Mouse (Mus musculus): ENCODE results near the gene Ddx39. TPM values are rescaled to one million over a fixed set of nuclear protein-coding genes. Genes with fewer than 3 reads are reported as not detected.
A peak's percentile ranks its signal among the peaks of the same experiment; 100 is the strongest.

Ddx39 gene
- polyA plus RNA-seq, 1 experiment from 2014 or later = 110 TPM

DNA sequence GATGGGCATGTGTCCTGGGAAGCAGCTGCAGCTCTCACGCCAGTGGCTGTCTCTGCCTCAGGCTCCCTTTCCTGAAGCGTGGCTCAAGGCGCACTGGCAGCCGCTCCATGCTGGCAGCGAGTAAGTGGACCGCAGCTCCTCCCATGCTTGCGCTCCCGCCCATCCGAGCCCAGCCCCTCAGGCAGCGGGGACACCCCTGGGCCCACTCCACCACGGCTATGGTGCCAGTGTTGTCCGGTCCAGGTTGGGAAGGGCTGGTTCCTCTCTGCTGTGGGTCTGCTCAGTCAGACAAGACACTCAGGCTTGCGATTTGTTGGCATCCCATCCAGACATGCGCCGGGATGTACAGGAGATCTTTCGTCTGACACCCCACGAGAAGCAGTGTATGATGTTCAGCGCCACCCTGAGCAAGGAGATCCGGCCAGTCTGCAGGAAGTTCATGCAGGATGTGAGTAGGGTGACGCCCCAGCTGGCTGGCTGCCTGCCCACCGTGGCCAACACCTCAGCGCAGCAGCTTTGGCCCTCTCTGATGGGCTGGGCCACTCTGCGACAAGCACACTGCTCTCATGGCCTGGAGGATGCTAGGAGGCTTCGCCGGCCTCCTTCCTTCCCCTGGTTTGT lies 6.5 kb downstream of the Ddx39 start:
- no peak for TF ChIP-seq CTCF (IDR thresholded peaks at IDR 0.05; ENCODE audit: low read depth)
- H3K9ac ChIP-seq (ENCODE audit: low read depth, low read length) = no peak overlapping the region
- H3K4me3 ChIP-seq (replicated peaks; ENCODE audit: low read depth, low read length) = no peak overlapping the region
- H3K4me1 ChIP-seq (replicated peaks; ENCODE audit: insufficient read depth, low read length) = 0 out of 2 replicates have a peak, but pooled peaks cover 2% of the 10 kb centered on the region
- H3K4me2 ChIP-seq (ENCODE audit: low read length) = no peak overlapping the region
- peak; percentile 45 for DNase-seq (ENCODE audit: low spot score)
- no peak for ATAC-seq (replicated peaks; ENCODE audit: low FRiP score, low read depth)
- peaks cover 66% of the 10 kb centered on the region for H3K36me3 ChIP-seq (ENCODE audit: insufficient read depth, low read length)
- H3K27me3 ChIP-seq (ENCODE audit: insufficient read depth, low read length) = no peaks in the 10 kb centered on the region
- no peak overlapping the region for H3K27ac ChIP-seq
- 83% methylated on average over 25 of the region's 25 CpGs for whole genome bisulfite sequencing
- H3K9me3 ChIP-seq (replicated peaks; ENCODE audit: low read length) = no peaks in the 10 kb centered on the region

DNA sequence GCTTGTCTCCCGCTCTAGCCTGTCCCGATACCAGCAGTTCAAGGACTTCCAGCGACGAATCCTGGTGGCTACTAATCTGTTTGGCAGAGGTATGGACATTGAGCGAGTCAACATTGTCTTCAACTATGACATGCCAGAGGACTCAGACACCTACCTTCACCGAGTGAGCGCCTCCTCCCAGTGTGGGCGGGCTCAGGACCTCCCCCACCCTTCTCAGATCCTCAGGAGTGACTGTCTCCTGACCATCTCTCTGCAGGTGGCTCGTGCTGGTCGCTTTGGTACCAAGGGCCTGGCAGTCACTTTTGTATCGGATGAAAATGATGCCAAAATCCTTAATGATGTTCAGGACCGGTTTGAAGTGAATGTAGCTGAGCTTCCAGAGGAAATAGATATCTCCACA lies 7.7 kb downstream of the Ddx39 start:
- H3K36me3 ChIP-seq (ENCODE audit: insufficient read depth, low read length) = peaks cover 66% of the 10 kb centered on the region
- ATAC-seq (replicated peaks; ENCODE audit: low FRiP score, low read depth) (no peak), DNase-seq (ENCODE audit: low spot score) (no peak)
- no peak overlapping the region for H3K9ac ChIP-seq (ENCODE audit: low read depth, low read length)
- no peak for TF ChIP-seq CTCF (IDR thresholded peaks at IDR 0.05; ENCODE audit: low read depth)
- WGBS = 87% methylated on average over 12 of the region's 12 CpGs
- H3K9me3 ChIP-seq (replicated peaks; ENCODE audit: low read length) = no peaks in the 10 kb centered on the region
- no peak overlapping the region for H3K4me2 ChIP-seq (ENCODE audit: low read length)
- H3K27ac ChIP-seq = no peak overlapping the region
- H3K4me3 ChIP-seq (replicated peaks; ENCODE audit: low read depth, low read length) = no peak overlapping the region
- no peaks in the 10 kb centered on the region for H3K4me1 ChIP-seq (replicated peaks; ENCODE audit: insufficient read depth, low read length)
- H3K27me3 ChIP-seq (ENCODE audit: insufficient read depth, low read length) = no peaks in the 10 kb centered on the region

DNA sequence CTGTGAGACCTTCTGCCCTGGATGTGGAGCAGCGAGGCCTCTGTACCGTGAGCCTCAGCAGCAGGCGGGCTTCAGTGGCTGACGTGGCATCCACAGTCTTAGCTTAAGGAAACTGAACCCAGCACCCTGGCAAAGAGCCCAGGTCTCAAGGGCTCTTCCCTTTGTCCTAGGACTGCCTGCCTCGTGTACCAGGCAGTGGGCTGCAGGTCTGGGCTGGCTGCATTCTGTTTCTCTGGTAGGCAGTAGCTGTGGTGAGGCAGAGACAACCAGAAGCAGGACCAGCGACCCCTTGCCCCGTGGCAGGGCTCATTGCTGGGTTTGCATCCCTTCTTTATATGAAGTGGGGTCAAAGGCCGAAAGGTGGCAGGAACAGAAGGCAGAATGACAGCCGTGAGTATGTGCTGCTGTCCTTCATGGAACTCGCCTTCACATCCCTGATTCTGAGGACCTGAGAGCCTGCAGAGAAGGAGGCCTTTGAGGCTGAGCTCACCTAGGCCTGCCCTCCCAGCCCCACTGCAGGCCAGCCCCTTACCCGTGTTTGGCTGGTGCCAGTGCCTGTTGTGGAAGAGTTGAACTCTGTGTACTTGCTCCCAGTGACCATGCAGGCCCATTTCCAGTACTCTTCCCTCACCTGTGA lies 8.6 kb downstream of the Ddx39 start:
- Histone ChIP-seq H3K4me2 (ENCODE audit: low read length) (no peak overlapping the region), H3K27me3 (ENCODE audit: insufficient read depth, low read length) (no peaks in the 10 kb centered on the region), H3K9ac (ENCODE audit: low read depth, low read length) (no peak overlapping the region), H3K4me1 (replicated peaks; ENCODE audit: insufficient read depth, low read length) (no peaks in the 10 kb centered on the region), H3K9me3 (replicated peaks; ENCODE audit: low read length) (no peaks in the 10 kb centered on the region), H3K4me3 (replicated peaks; ENCODE audit: low read depth, low read length) (no peak overlapping the region), H3K27ac (no peak overlapping the region), H3K36me3 (ENCODE audit: insufficient read depth, low read length) (peaks cover 70% of the 10 kb centered on the region)
- TF ChIP-seq CTCF (IDR thresholded peaks at IDR 0.05; ENCODE audit: low read depth) = no peak
- DNase-seq (ENCODE audit: low spot score) (no peak), ATAC-seq (replicated peaks; ENCODE audit: low FRiP score, low read depth) (no peak)
- 80% methylated on average over 11 of the region's 11 CpGs for WGBS

DNA sequence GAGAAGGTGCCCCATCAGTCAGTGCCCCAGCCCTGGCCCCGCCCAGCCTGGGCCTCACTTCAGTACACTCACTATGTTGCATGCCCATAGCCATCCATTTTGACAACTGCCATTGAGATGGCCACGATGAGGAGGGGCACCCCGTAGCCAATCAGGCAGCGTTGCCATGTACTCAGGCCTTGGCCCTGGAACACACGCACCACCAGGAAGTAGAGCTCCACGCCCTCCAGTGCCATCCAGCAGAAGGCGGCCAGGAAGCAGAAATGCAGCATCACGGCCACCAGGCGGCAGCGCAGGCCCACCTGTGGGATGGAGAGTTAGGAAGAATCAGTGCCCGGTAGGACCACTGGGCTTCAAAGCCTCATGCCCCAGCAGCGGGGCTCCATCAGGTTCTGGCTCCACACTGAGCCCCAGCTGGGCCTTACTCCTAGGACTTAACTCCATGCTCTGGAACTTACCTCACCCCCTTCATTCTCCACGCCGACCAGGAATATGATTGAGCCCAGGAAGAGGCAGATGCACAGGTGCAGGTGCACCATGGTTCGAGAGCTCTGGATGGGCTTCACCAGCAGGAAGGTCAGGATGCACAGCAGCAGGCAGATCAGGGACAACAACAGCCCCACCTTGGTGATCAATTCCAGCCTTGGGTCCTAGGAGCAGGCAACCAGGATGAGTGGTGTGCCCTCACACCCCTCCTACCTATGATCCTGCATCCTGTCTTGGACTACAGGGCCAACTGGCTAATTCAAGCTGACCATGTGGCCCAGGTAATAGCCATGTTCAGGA lies 9.9 kb downstream of the Ddx39 start:
- no peak overlapping the region for H3K27ac ChIP-seq
- H3K36me3 ChIP-seq (ENCODE audit: insufficient read depth, low read length) = peaks cover 74% of the 10 kb centered on the region
- H3K9me3 ChIP-seq (replicated peaks; ENCODE audit: low read length) = no peaks in the 10 kb centered on the region
- H3K9ac ChIP-seq (ENCODE audit: low read depth, low read length) = no peak overlapping the region
- H3K4me3 ChIP-seq (replicated peaks; ENCODE audit: low read depth, low read length) = no peak overlapping the region
- H3K4me2 ChIP-seq (ENCODE audit: low read length) = no peak overlapping the region
- no peaks in the 10 kb centered on the region for H3K4me1 ChIP-seq (replicated peaks; ENCODE audit: insufficient read depth, low read length)
- H3K27me3 ChIP-seq (ENCODE audit: insufficient read depth, low read length) = no peaks in the 10 kb centered on the region
- ATAC-seq (replicated peaks; ENCODE audit: low FRiP score, low read depth) (peak; percentile 75), DNase-seq (ENCODE audit: low spot score) (peak; percentile 89)
- TF ChIP-seq CTCF (IDR thresholded peaks at IDR 0.05; ENCODE audit: low read depth) = peak; percentile 97
- WGBS = 39% methylated on average over 15 of the region's 15 CpGs

DNA sequence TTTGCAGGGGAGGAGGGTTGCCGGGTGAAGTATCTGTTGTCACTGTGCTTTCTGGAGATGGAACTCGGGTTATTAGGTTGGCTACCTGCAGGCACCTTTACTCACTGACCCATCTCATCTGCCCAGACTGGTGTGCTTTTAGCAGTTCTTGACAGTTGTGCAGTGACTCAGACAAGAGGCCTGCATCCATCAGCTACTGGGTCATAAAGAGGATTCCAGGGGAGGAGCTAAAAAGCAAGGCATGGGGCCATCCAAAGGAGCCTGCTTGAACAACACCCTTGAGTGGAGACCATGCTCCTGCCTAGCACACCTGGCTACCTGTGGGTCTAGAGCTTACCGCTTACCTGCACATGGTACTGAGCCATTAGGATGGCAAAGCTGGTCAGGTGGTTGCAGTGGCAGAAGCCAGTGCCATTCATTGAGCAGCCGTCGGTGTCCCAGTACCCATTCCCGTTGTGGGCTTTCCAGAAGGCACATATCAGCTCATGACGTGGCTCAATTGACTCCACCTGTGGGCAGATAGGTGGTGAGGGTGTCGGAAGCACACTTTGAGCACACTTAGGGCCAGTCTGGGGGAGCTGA lies 10.6 kb downstream of the Ddx39 start:
- 92% methylated on average over 8 of the region's 8 CpGs for WGBS
- ATAC-seq (replicated peaks; ENCODE audit: low FRiP score, low read depth) = no peak
- Histone ChIP-seq H3K4me2 (ENCODE audit: low read length) (no peak overlapping the region), H3K27ac (no peak overlapping the region), H3K27me3 (ENCODE audit: insufficient read depth, low read length) (no peaks in the 10 kb centered on the region), H3K36me3 (ENCODE audit: insufficient read depth, low read length) (peaks cover 67% of the 10 kb centered on the region), H3K9me3 (replicated peaks; ENCODE audit: low read length) (no peaks in the 10 kb centered on the region), H3K4me3 (replicated peaks; ENCODE audit: low read depth, low read length) (no peak overlapping the region), H3K4me1 (replicated peaks; ENCODE audit: insufficient read depth, low read length) (no peaks in the 10 kb centered on the region), H3K9ac (ENCODE audit: low read depth, low read length) (no peak overlapping the region)
- no peak for DNase-seq (ENCODE audit: low spot score)
- TF ChIP-seq CTCF (IDR thresholded peaks at IDR 0.05; ENCODE audit: low read depth) = no peak

Measured in kidney, postnatal 0 days (tissue).